Mouse (Mus musculus): Measurements from ENCODE around the gene 2410131K14Rik.

- TF ChIP-seq CTCF (IDR thresholded peaks at IDR 0.05; ENCODE audit: low read depth): no peak
- TF ChIP-seq EP300 (IDR thresholded peaks at IDR 0.05; ENCODE audit: low read depth): no peak
Measured at GRCm38 (mm10) chr5:118311251-118311650, 66.2 kb downstream of the 2410131K14Rik start.

All from liver, embryonic 14.5 days (tissue).